In the genomic region with DNA sequence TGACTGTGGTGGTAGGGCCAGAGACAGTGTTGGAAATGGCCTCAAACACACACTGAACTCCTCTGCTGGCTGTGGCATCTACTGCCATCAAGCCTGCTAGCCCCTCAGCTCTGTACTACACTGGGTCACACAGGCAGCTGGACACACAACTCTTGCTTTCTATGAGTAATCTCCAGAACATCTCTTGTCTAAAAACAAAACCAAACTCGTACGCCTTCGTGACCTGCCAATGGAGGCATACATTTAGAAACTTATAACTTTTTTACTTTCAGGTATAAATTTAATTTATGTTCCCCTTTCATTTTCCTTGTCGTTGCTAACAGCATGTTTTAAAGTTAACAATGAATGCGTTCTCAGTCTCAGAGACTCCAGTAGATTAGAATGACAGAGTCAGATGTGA, we compare ENCODE assay signal across 23 mouse cellular contexts. TPM values are rescaled to one million over a fixed set of nuclear protein-coding genes. Genes with fewer than 3 reads are reported as not detected.
DNase-seq lines count a peak whose midpoint lies in the region; ATAC-seq and TF ChIP-seq lines count a peak whose summit lies in the region.
"Had no signal": no experiment of that assay in that cellular context is flagged by ENCODE, and none has a peak within 500 bp of the region (broad histone marks: within the 10 kb centered on the region; RNA-seq: fewer than 3 reads in every experiment).

No protein-coding gene starts in this region.

- TF ChIP-seq POLR2A in CH12.LX (IDR thresholded peaks at IDR 0.05; ENCODE audit: low read depth, low read length): no peak

- no peaks in the 10 kb centered on the region for H3K9me3 ChIP-seq in hindbrain, embryonic 10.5 days
- H3K9me3 ChIP-seq in hindbrain, embryonic 11.5 days (ENCODE audit: control insufficient read depth, low read length): no peaks in the 10 kb centered on the region
- H3K9me3 ChIP-seq in midbrain, embryonic 10.5 days (replicated peaks): 0 out of 2 replicates have a peak, but pooled peaks cover 4% of the 10 kb centered on the region
- H3K9me3 ChIP-seq in midbrain, embryonic 11.5 days (ENCODE audit: control insufficient read depth, low read length): no peaks in the 10 kb centered on the region
- H3K9me3 ChIP-seq in CH12.LX (replicated peaks; ENCODE audit: low read length): no peaks in the 10 kb centered on the region
- no peaks in the 10 kb centered on the region for H3K9me3 ChIP-seq in forebrain, embryonic 11.5 days (ENCODE audit: control insufficient read depth, low read length)
- H3K9me3 ChIP-seq in intestine, embryonic 15.5 days: no peaks in the 10 kb centered on the region
- H3K9me3 ChIP-seq: G1E had no signal

- peak; percentile 68; the same call in 1 of the 2 replicates for TF ChIP-seq EP300 in CH12.LX (IDR thresholded peaks at IDR 0.05; ENCODE audit: low read length)

- H3K36me3 ChIP-seq in hindbrain, embryonic 10.5 days: no peaks in the 10 kb centered on the region
- no peaks in the 10 kb centered on the region for H3K36me3 ChIP-seq in hindbrain, embryonic 11.5 days (ENCODE audit: control insufficient read depth, insufficient read depth, low read length)
- no peaks in the 10 kb centered on the region for H3K36me3 ChIP-seq in midbrain, embryonic 10.5 days
- H3K36me3 ChIP-seq in midbrain, embryonic 11.5 days (ENCODE audit: control insufficient read depth, insufficient read depth, low read length): no peaks in the 10 kb centered on the region
- H3K36me3 ChIP-seq in CH12.LX (replicated peaks in 1 of 2; ENCODE audit: control insufficient read depth in 1 of 2, insufficient read depth in 1 of 2, low read length in 1 of 2): no peaks in the 10 kb centered on the region
- H3K36me3 ChIP-seq in forebrain, embryonic 11.5 days (ENCODE audit: control insufficient read depth, insufficient read depth, low read length): no peaks in the 10 kb centered on the region
- H3K36me3 ChIP-seq in intestine, embryonic 15.5 days: no peaks in the 10 kb centered on the region
- H3K36me3 ChIP-seq: G1E had no signal

- no peak overlapping the region for H3K4me2 ChIP-seq in hindbrain, embryonic 11.5 days (replicated peaks; ENCODE audit: low read depth, low read length)
- no peak overlapping the region for H3K4me2 ChIP-seq in midbrain, embryonic 11.5 days
- peak overlapping the region; percentile 47 for H3K4me2 ChIP-seq in CH12.LX (ENCODE audit: insufficient read depth, low read depth, poor library complexity, severe bottlenecking)
- H3K4me2 ChIP-seq in forebrain, embryonic 11.5 days (ENCODE audit: low read depth, low read length, severe bottlenecking): no peak overlapping the region
- no peak overlapping the region for H3K4me2 ChIP-seq in intestine, embryonic 15.5 days (replicated peaks)

- H3K4me1 ChIP-seq in hindbrain, embryonic 10.5 days (replicated peaks): peaks cover 20% of the 10 kb centered on the region
- 0 out of 2 replicates have a peak, but pooled peaks cover 2% of the 10 kb centered on the region for H3K4me1 ChIP-seq in hindbrain, embryonic 11.5 days (replicated peaks; ENCODE audit: control insufficient read depth, insufficient read depth, low read length)
- H3K4me1 ChIP-seq in midbrain, embryonic 10.5 days: peaks cover 33% of the 10 kb centered on the region
- peaks cover 6% of the 10 kb centered on the region for H3K4me1 ChIP-seq in midbrain, embryonic 11.5 days (ENCODE audit: control insufficient read depth, insufficient read depth, low read length)
- H3K4me1 ChIP-seq in CH12.LX (ENCODE audit: control insufficient read depth in 1 of 2, insufficient read depth in 2 of 2): peaks cover 3% of the 10 kb centered on the region in 2 experiments; a peak in 2 of 4 replicates
- 0 out of 2 replicates have a peak, but pooled peaks cover 5% of the 10 kb centered on the region for H3K4me1 ChIP-seq in forebrain, embryonic 11.5 days (replicated peaks; ENCODE audit: control insufficient read depth, insufficient read depth, low read length)
- H3K4me1 ChIP-seq in intestine, embryonic 15.5 days (replicated peaks): no peaks in the 10 kb centered on the region

- dilution Hi-C loops in CH12.LX (cut with MboI; ENCODE audit: extremely low pct_ligation_motif_present, extremely low pct_unique_long_range_greater_than_20kb, low sequenced_read_pairs): no loop called here

- WGBS in hindbrain, embryonic 10.5 days: 88% methylated on average over 5 of the region's 5 CpGs
- 87% methylated on average over 5 of the region's 5 CpGs for whole genome bisulfite sequencing in hindbrain, embryonic 11.5 days
- WGBS in midbrain, embryonic 10.5 days: 85% methylated on average over 5 of the region's 5 CpGs
- 80% methylated on average over 5 of the region's 5 CpGs for WGBS in midbrain, embryonic 11.5 days
- 84% methylated on average over 5 of the region's 5 CpGs for WGBS in forebrain, embryonic 11.5 days
- 89% methylated on average over 5 of the region's 5 CpGs for WGBS in intestine, embryonic 15.5 days

- no peak for ATAC-seq in hindbrain, embryonic 11.5 days (ENCODE audit: low FRiP score)
- no peak for ATAC-seq in midbrain, embryonic 11.5 days (ENCODE audit: low FRiP score)
- ATAC-seq in forebrain, embryonic 11.5 days (replicated peaks; ENCODE audit: low FRiP score): no peak
- no peak for ATAC-seq in intestine, embryonic 15.5 days
- ATAC-seq: activated CD4-positive, CD25-positive, alpha-beta regulatory T cell, adult 4 months; CD4-positive, CD25-positive, alpha-beta regulatory T cell, adult 4 months; Patski had no signal

- TF ChIP-seq RAD21 in CH12.LX (IDR thresholded peaks at IDR 0.05; ENCODE audit: low read depth, low read length): no peak

- no peak for TF ChIP-seq CTCF in CH12.LX (conservative IDR thresholded peaks at IDR 0.05 in 1 of 2, IDR thresholded peaks at IDR 0.05 in 1 of 2; ENCODE audit: low read depth in 2 of 2, low read length in 2 of 2)

- peak overlapping the region; percentile 60; the same call in 1 of the 2 replicates for H3K27ac ChIP-seq in hindbrain, embryonic 10.5 days
- H3K27ac ChIP-seq in hindbrain, embryonic 11.5 days (ENCODE audit: low read depth, low read length): no peak overlapping the region
- H3K27ac ChIP-seq in midbrain, embryonic 10.5 days (replicated peaks): peak overlapping the region; percentile 67
- H3K27ac ChIP-seq in midbrain, embryonic 11.5 days (ENCODE audit: low read depth, low read length): no peak overlapping the region
- H3K27ac ChIP-seq in CH12.LX (ENCODE audit: insufficient read depth, low read depth): no peak overlapping the region
- no peak overlapping the region for H3K27ac ChIP-seq in forebrain, embryonic 11.5 days (ENCODE audit: low read depth, low read length)
- H3K27ac ChIP-seq in intestine, embryonic 15.5 days: no peak overlapping the region

- no peaks in the 10 kb centered on the region for H3K27me3 ChIP-seq in hindbrain, embryonic 10.5 days (ENCODE audit: insufficient read depth, poor library complexity, severe bottlenecking)
- no peaks in the 10 kb centered on the region for H3K27me3 ChIP-seq in hindbrain, embryonic 11.5 days (ENCODE audit: control insufficient read depth, insufficient read depth, low read length)
- H3K27me3 ChIP-seq in midbrain, embryonic 10.5 days (ENCODE audit: low read depth, poor library complexity, severe bottlenecking): no peaks in the 10 kb centered on the region
- H3K27me3 ChIP-seq in midbrain, embryonic 11.5 days (ENCODE audit: control insufficient read depth, insufficient read depth, low read length): no peaks in the 10 kb centered on the region
- no peaks in the 10 kb centered on the region for H3K27me3 ChIP-seq in CH12.LX (replicated peaks)
- no peaks in the 10 kb centered on the region for H3K27me3 ChIP-seq in forebrain, embryonic 11.5 days (ENCODE audit: control insufficient read depth, insufficient read depth, low read length)
- no peaks in the 10 kb centered on the region for H3K27me3 ChIP-seq in intestine, embryonic 15.5 days (replicated peaks)
- H3K27me3 ChIP-seq: Patski had no signal

- in situ Hi-C loops in CH12.LX (cut with MboI; ENCODE audit: low pct_ligation_motif_present, low pct_unique_long_range_greater_than_20kb, low sequenced_read_pairs): no loop called here

- DNase-seq in hindbrain, embryonic 10.5 days (ENCODE audit: low spot score): no peak
- no peak for DNase-seq in hindbrain, embryonic 11.5 days (ENCODE audit: low spot score)
- DNase-seq in midbrain, embryonic 10.5 days (ENCODE audit: low spot score): no peak
- DNase-seq in midbrain, embryonic 11.5 days (ENCODE audit: low spot score, missing footprints): no peak
- DNase-seq in A20 (ENCODE audit: low read depth, low spot score) (peak; percentile 19), CH12.LX (ENCODE audit: extremely low read depth) (peak; percentile 5)
- DNase-seq in forebrain, embryonic 11.5 days (ENCODE audit: low spot score): no peak
- DNase-seq: adrenal gland, adult 2 months; adrenal gland, adult 8-10 months; adrenal gland, postnatal 10 days; adrenal gland, postnatal 14 days; adrenal gland, postnatal 25 days; adrenal gland, postnatal 36 days; B cell, adult 2 months; cerebellum, adult 11 months; cerebellum, adult 11-12 months; cerebellum, adult 18-20 months; cerebellum, adult 2 months had no signal

- no peaks in the 10 kb centered on the region for H3K79me2 ChIP-seq in CH12.LX (replicated peaks; ENCODE audit: control insufficient read depth, extremely low read depth, insufficient read depth, poor library complexity, severe bottlenecking)

- no peak overlapping the region for H3K9ac ChIP-seq in hindbrain, embryonic 11.5 days (ENCODE audit: low read depth, low read length)
- H3K9ac ChIP-seq in midbrain, embryonic 11.5 days (ENCODE audit: low read length): no peak overlapping the region
- no peak overlapping the region for H3K9ac ChIP-seq in CH12.LX (ENCODE audit: insufficient read depth, low read depth)
- no peak overlapping the region for H3K9ac ChIP-seq in forebrain, embryonic 11.5 days (ENCODE audit: low read length)
- H3K9ac ChIP-seq in intestine, embryonic 15.5 days: no peak overlapping the region

- H3K4me3 ChIP-seq in hindbrain, embryonic 10.5 days: no peak overlapping the region
- H3K4me3 ChIP-seq in hindbrain, embryonic 11.5 days (ENCODE audit: low read depth, low read length): no peak overlapping the region
- H3K4me3 ChIP-seq in midbrain, embryonic 10.5 days: no peak overlapping the region
- H3K4me3 ChIP-seq in midbrain, embryonic 11.5 days (ENCODE audit: low read depth, low read length): no peak overlapping the region
- no peak overlapping the region for H3K4me3 ChIP-seq in CH12.LX (replicated peaks in 1 of 3; ENCODE audit: low read depth in 2 of 3, low read length in 2 of 3, poor library complexity in 1 of 3)
- H3K4me3 ChIP-seq in forebrain, embryonic 11.5 days (ENCODE audit: low read depth, low read length): no peak overlapping the region
- no peak overlapping the region for H3K4me3 ChIP-seq in intestine, embryonic 15.5 days (replicated peaks)

RNA-seq across cellular contexts. Expression of a gene that starts 19.4 kb away (rescaled TPM):
- polyA plus RNA-seq in hindbrain, embryonic 10.5 days (2016; fragmentation: Nextera tagmentation; extraction: Ambion mirVana): 21.8 and 22.1 TPM in 2 replicates
- polyA plus RNA-seq in hindbrain, embryonic 11.5 days (2014; fragmentation: Nextera tagmentation; extraction: Ambion mirVana): 19.5 and 28.4 TPM in 2 replicates
- 30.9 and 31.6 TPM in 2 replicates for polyA plus RNA-seq in midbrain, embryonic 10.5 days (2016; fragmentation: Nextera tagmentation; extraction: Ambion mirVana)
- polyA plus RNA-seq in midbrain, embryonic 11.5 days (2014; fragmentation: Nextera tagmentation; extraction: Ambion mirVana): 22.6 and 22.9 TPM in 2 replicates
- total RNA-seq in CH12.LX (2012; rRNA removed) (7.4 and 8.2 TPM in 2 replicates), CH12.LX (2014; rRNA removed) (5.2 and 6.2 TPM in 2 replicates)
- 14.9 and 15.5 TPM in 2 replicates for polyA plus RNA-seq in CH12.LX (2012; ENCODE audit: insufficient read length, low read depth)
- 25.1 and 26.0 TPM in 2 replicates for polyA plus RNA-seq in forebrain, embryonic 11.5 days (2014; fragmentation: Nextera tagmentation; extraction: Ambion mirVana)
- polyA plus RNA-seq in intestine, embryonic 15.5 days (2015; fragmentation: Nextera tagmentation; extraction: Ambion mirVana): 30.5 and 34.1 TPM in 2 replicates

Comparison
In these comparisons a context has a peak if more than half of its experiments do, and no peak if none do; other contexts are left out.
1. H3K27ac ChIP-seq: peak in hindbrain, embryonic 10.5 days (single experiment) and midbrain, embryonic 10.5 days (single experiment); none in hindbrain, embryonic 11.5 days (single experiment), midbrain, embryonic 11.5 days (single experiment), CH12.LX (single experiment), forebrain, embryonic 11.5 days (single experiment) and intestine, embryonic 15.5 days (single experiment).
2. DNase-seq: peak in A20 (single experiment) and CH12.LX (single experiment); none in hindbrain, embryonic 10.5 days (single experiment), hindbrain, embryonic 11.5 days (single experiment), midbrain, embryonic 10.5 days (single experiment), midbrain, embryonic 11.5 days (single experiment) and forebrain, embryonic 11.5 days (single experiment).